Mouse (Mus musculus): ENCODE data around the gene Gm28372.

DNA sequence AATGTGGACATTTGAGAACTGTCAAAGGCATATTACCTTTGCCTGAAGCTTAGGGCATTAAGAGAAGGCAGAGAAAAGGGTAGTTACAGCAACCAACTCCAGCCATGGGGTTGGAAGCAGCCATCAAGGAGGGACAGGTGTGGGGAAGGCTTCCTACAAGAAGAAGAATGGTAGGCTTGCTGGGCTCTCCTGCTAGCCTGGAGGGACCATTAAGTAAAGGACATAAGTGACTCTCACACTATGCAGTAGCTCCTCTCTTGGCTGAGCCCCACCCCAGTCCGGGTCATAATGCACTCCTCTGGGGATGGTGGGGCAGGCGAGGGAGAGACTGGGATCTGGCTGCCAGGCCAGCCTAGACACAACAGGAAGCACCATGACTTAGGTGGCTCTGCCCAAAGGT, 1.1 kb downstream of the Gm28372 start, which contains the start of gene Tmem239:
- TF ChIP-seq CTCF (IDR thresholded peaks at IDR 0.05; ENCODE audit: extremely low read depth, insufficient read depth, insufficient read length, insufficient replicate concordance) (no peak), POLR2A (IDR thresholded peaks at IDR 0.05; ENCODE audit: low read depth, low read length) (no peak)
